Mouse (Mus musculus): ENCODE measurements around the gene Pdf. TPM values are rescaled to one million over a fixed set of nuclear protein-coding genes. Genes with fewer than 3 reads are reported as not detected.

Gene Pdf
- total RNA-seq, 1 experiment: 16.1 TPM

DNA sequence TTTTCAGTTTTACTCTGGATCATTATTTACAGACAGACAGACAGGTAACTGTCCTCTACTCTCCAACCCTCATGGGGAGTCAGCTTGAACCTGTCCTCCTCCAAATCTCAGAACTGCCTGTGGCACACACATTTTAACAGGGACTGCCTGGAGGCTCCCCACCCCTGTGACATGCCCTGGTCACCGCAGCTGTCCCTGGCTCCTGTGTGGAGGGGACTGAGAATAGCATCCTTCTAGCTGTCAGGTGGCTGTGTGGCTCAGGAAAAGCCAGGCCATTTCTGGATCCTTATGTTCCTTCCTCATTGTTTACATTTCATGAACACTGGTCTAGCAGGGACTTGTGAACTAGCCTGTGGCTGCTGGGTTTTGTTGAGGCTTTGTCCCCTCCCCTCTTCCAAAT lies 25.7 kb upstream of the Pdf start:
- Histone ChIP-seq H3K4me3 (ENCODE audit: insufficient read depth in 1 of 2, low read depth in 1 of 2, low read length in 2 of 2, poor library complexity in 1 of 2, severe bottlenecking in 1 of 2) (no peak overlapping the region), H3K9me3 (ENCODE audit: control insufficient read depth, insufficient read depth, low read depth, low read length) (no peaks in the 10 kb centered on the region), H3K27ac (ENCODE audit: insufficient read depth, low read depth, low read length, poor library complexity, severe bottlenecking) (no peak overlapping the region), H3K4me1 (ENCODE audit: control insufficient read depth in 2 of 2, insufficient read depth in 2 of 2, low read length in 2 of 2, poor library complexity in 1 of 2) (peaks cover 6 to 17% of the 10 kb centered on the region in 2 experiments), H3K36me3 (ENCODE audit: control insufficient read depth, insufficient read depth, low read length, poor library complexity, severe bottlenecking) (peaks cover 25% of the 10 kb centered on the region), H3K9ac (ENCODE audit: insufficient read depth, low read depth, low read length, poor library complexity, severe bottlenecking) (no peak overlapping the region)
- DNase-seq (ENCODE audit: low read depth, low spot score): no peak
- TF ChIP-seq ZC3H11A (IDR thresholded peaks at IDR 0.05; ENCODE audit: borderline replicate concordance, low read depth, low read length) (no peak), MAFK (IDR thresholded peaks at IDR 0.05; ENCODE audit: insufficient read depth, low read depth, low read length) (no peak), CHD2 (IDR thresholded peaks at IDR 0.05; ENCODE audit: low read depth, low read length) (no peak), ZNF384 (IDR thresholded peaks at IDR 0.05; ENCODE audit: low read depth, low read length) (no peak), HCFC1 (IDR thresholded peaks at IDR 0.05; ENCODE audit: borderline replicate concordance, insufficient read depth, low read length) (no peak)
- in situ Hi-C loops (cut with MboI; ENCODE audit: low sequenced_read_pairs in 2 of 2, unreplicated experiment in 2 of 2): no loop called here

DNA sequence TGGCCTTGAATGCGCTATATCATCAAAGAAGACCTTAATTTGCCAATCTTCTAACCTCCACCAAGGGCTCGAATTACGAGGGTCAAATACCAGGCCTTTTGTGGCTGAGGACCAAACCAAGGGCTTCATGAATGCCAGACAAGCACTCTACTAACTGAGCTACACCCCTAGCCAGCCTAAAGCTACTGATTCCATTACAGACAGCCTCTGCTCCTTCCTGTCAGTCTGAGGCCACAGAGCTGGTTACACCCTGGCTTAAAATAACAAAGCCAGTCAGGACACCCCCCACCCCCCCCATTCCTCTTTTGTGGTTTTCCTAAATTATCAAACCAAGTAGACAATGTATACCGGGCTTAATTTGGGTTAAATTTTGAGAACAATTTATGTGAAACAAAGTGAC lies 25.3 kb upstream of the Pdf start:
- peaks cover 25% of the 10 kb centered on the region for H3K36me3 ChIP-seq (ENCODE audit: control insufficient read depth, insufficient read depth, low read length, poor library complexity, severe bottlenecking)
- TF ChIP-seq CHD2 (IDR thresholded peaks at IDR 0.05; ENCODE audit: low read depth, low read length): no peak
- no peak for TF ChIP-seq ZC3H11A (IDR thresholded peaks at IDR 0.05; ENCODE audit: borderline replicate concordance, low read depth, low read length)
- TF ChIP-seq ZNF384 (IDR thresholded peaks at IDR 0.05; ENCODE audit: low read depth, low read length): no peak
- no peak for TF ChIP-seq HCFC1 (IDR thresholded peaks at IDR 0.05; ENCODE audit: borderline replicate concordance, insufficient read depth, low read length)
- no peak for TF ChIP-seq MAFK (IDR thresholded peaks at IDR 0.05; ENCODE audit: insufficient read depth, low read depth, low read length)

DNA sequence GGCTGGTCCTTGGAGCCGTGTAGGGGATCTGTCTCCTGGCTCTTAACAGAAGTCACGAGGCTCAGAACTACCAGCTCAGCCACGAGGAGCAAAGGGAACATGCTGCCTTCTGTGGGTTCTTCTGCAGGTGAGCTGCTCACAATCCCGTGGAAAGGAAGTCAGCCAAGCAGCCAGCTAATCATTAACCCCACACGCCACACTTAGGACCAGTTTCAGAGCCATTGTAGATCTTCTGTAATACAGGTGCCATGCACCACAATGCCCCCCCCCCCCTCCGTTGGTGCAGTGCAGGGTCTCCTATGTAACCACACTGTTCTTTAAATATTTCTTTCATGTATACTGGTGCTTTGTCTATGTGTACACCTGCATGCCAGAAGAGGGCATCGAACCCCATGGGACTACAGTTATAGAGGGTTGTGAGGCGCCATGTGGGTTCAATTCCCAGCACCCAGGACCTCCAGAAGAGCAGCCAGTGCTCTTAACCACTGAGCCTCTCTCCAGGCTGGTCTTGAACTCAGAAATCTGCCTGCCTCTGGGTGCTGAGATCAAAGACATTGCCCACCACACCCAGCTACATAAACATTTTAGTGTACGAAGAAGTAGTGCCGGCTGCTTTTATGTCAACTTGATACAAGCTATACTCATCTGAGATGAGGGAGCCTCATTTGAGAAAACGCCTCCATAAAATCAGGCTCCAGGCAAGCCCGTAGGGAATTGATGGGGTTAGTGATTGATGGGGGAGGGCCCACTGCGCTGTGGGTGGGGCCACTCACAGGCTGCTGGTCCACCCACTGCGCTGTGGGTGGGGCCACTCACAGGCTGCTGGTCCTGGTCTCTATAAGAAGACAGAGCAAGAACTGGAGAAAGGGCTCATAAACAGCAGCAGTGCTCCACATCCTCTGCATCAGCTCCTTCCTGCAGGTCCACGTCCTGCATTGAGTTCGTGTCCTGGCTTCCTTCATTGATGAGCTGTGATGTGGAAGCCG lies 17.4 kb upstream of the Pdf start, which contains the start of gene Tmed6:
Tmed6 (minus strand) TSS at position 134 of the 986 bp plus-strand sequence.
- Histone ChIP-seq H3K27ac (ENCODE audit: insufficient read depth, low read depth, low read length, poor library complexity, severe bottlenecking) (no peak within 1 kb of the TSS), H3K4me3 (ENCODE audit: insufficient read depth in 1 of 2, low read depth in 1 of 2, low read length in 2 of 2, poor library complexity in 1 of 2, severe bottlenecking in 1 of 2) (peak within 1 kb of the TSS in 1 of 2 experiments; percentile 30; a peak in 1 of 4 replicates), H3K9ac (ENCODE audit: insufficient read depth, low read depth, low read length, poor library complexity, severe bottlenecking) (no peak within 1 kb of the TSS), H3K9me3 (ENCODE audit: control insufficient read depth, insufficient read depth, low read depth, low read length) (no peaks in the 10 kb centered on the region), H3K4me1 (ENCODE audit: control insufficient read depth in 2 of 2, insufficient read depth in 2 of 2, low read length in 2 of 2, poor library complexity in 1 of 2) (peaks cover 0 to 11% of the 10 kb centered on the region in 2 experiments; a peak in 2 of 4 replicates), H3K36me3 (ENCODE audit: control insufficient read depth, insufficient read depth, low read length, poor library complexity, severe bottlenecking) (no peaks in the 10 kb centered on the region)
- peak; percentile 78 for DNase-seq (ENCODE audit: low read depth, low spot score)
- TF ChIP-seq ZC3H11A (IDR thresholded peaks at IDR 0.05; ENCODE audit: borderline replicate concordance, low read depth, low read length): no peak
- TF ChIP-seq MAFK (IDR thresholded peaks at IDR 0.05; ENCODE audit: insufficient read depth, low read depth, low read length): no peak
- TF ChIP-seq CHD2 (IDR thresholded peaks at IDR 0.05; ENCODE audit: low read depth, low read length): no peak
- no peak for TF ChIP-seq HCFC1 (IDR thresholded peaks at IDR 0.05; ENCODE audit: borderline replicate concordance, insufficient read depth, low read length)
- TF ChIP-seq ZNF384 (IDR thresholded peaks at IDR 0.05; ENCODE audit: low read depth, low read length): no peak
- in situ Hi-C loops (cut with MboI; ENCODE audit: low sequenced_read_pairs in 2 of 2, unreplicated experiment in 2 of 2): no loop called here

More for the DNA sequence above, 25.3 kb upstream of the Pdf start:
- Histone ChIP-seq H3K27ac (ENCODE audit: insufficient read depth, low read depth, low read length, poor library complexity, severe bottlenecking) (no peak overlapping the region), H3K4me1 (ENCODE audit: control insufficient read depth in 2 of 2, insufficient read depth in 2 of 2, low read length in 2 of 2, poor library complexity in 1 of 2) (peaks cover 6 to 17% of the 10 kb centered on the region in 2 experiments), H3K9ac (ENCODE audit: insufficient read depth, low read depth, low read length, poor library complexity, severe bottlenecking) (no peak overlapping the region), H3K9me3 (ENCODE audit: control insufficient read depth, insufficient read depth, low read depth, low read length) (no peaks in the 10 kb centered on the region), H3K4me3 (ENCODE audit: insufficient read depth in 1 of 2, low read depth in 1 of 2, low read length in 2 of 2, poor library complexity in 1 of 2, severe bottlenecking in 1 of 2) (no peak overlapping the region)
- no peak for DNase-seq (ENCODE audit: low read depth, low spot score)
- in situ Hi-C loops (cut with MboI; ENCODE audit: low sequenced_read_pairs in 2 of 2, unreplicated experiment in 2 of 2): no loop called here

DNA sequence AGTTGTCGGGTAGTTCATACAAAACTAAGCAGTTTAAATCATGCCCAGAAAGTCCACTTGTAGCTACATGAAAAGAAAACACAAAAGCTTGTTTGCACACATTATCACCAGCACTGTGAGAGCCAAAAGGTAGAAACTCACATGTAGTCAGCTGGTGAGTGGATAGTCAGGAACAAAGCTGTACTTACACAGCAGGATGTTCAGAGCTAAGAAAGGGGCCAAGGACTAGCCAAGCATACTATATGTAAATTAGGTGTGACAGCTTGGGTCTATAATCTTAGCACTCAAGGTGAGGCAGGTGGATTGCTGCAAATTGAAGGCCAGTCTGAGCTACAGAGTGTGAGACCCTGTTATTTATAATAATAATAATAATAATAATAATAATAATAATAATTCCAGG lies 14.2 kb upstream of the Pdf start:
- in situ Hi-C loops (cut with MboI; ENCODE audit: low sequenced_read_pairs in 2 of 2, unreplicated experiment in 2 of 2): no loop called here

More for the DNA sequence above, 14.2 kb upstream of the Pdf start:
- no peak for TF ChIP-seq ZC3H11A (IDR thresholded peaks at IDR 0.05; ENCODE audit: borderline replicate concordance, low read depth, low read length)
- no peak for TF ChIP-seq MAFK (IDR thresholded peaks at IDR 0.05; ENCODE audit: insufficient read depth, low read depth, low read length)
- no peak for TF ChIP-seq CHD2 (IDR thresholded peaks at IDR 0.05; ENCODE audit: low read depth, low read length)
- no peak for TF ChIP-seq ZNF384 (IDR thresholded peaks at IDR 0.05; ENCODE audit: low read depth, low read length)
- no peak for TF ChIP-seq HCFC1 (IDR thresholded peaks at IDR 0.05; ENCODE audit: borderline replicate concordance, insufficient read depth, low read length)
- peaks cover 12% of the 10 kb centered on the region for H3K36me3 ChIP-seq (ENCODE audit: control insufficient read depth, insufficient read depth, low read length, poor library complexity, severe bottlenecking)
- H3K27ac ChIP-seq (ENCODE audit: insufficient read depth, low read depth, low read length, poor library complexity, severe bottlenecking): no peak overlapping the region
- H3K9me3 ChIP-seq (ENCODE audit: control insufficient read depth, insufficient read depth, low read depth, low read length): no peaks in the 10 kb centered on the region
- no peak for DNase-seq (ENCODE audit: low read depth, low spot score)
- H3K4me3 ChIP-seq (ENCODE audit: insufficient read depth in 1 of 2, low read depth in 1 of 2, low read length in 2 of 2, poor library complexity in 1 of 2, severe bottlenecking in 1 of 2): no peak overlapping the region
- H3K9ac ChIP-seq (ENCODE audit: insufficient read depth, low read depth, low read length, poor library complexity, severe bottlenecking): no peak overlapping the region
- H3K4me1 ChIP-seq (ENCODE audit: control insufficient read depth in 2 of 2, insufficient read depth in 2 of 2, low read length in 2 of 2, poor library complexity in 1 of 2): peaks cover 0 to 10% of the 10 kb centered on the region in 2 experiments; a peak in 2 of 4 replicates

Measured in ES-E14 (cell line).